In genomic region chr4:100967703-100968392, GRCm38 (mm10) we compare ENCODE assay signal across 17 mouse cellular contexts. TPM values are rescaled to one million over a fixed set of nuclear protein-coding genes. Genes with fewer than 3 reads are reported as not detected.
DNase-seq lines count a peak whose midpoint lies in the region; ATAC-seq and TF ChIP-seq lines count a peak whose summit lies in the region.
"Had no signal": no experiment of that assay in that cellular context is flagged by ENCODE, and none has a peak within 500 bp of the region (broad histone marks: within the 10 kb centered on the region; RNA-seq: fewer than 3 reads in every experiment).

No protein-coding gene starts in this region.

- H3K9ac ChIP-seq in hindbrain, postnatal 0 days (replicated peaks; ENCODE audit: low read length): no peak overlapping the region
- H3K9ac ChIP-seq in embryonic facial prominence, embryonic 11.5 days (replicated peaks; ENCODE audit: low read length): no peak overlapping the region
- H3K9ac ChIP-seq: liver, postnatal 0 days; midbrain, embryonic 12.5 days; neural tube, embryonic 12.5 days had no signal

- TF ChIP-seq POLR2A in cerebellum, adult 2 months (IDR thresholded peaks at IDR 0.05; ENCODE audit: borderline replicate concordance, insufficient read depth, low read length): no peak

- DNase-seq in hindbrain, postnatal 0 days (ENCODE audit: low spot score): peak; percentile 36
- DNase-seq in hindbrain, embryonic 10.5 days (ENCODE audit: low spot score): no peak
- peak; percentile 6 for DNase-seq in brain, adult 2 months (ENCODE audit: low read depth, low spot score)
- peak; percentile 70 for DNase-seq in embryonic facial prominence, embryonic 11.5 days (ENCODE audit: low spot score)
- peak; percentile 32 for DNase-seq in forelimb bud, embryonic 11.5 days (ENCODE audit: low read depth, low spot score)
- DNase-seq in retina, postnatal 1 day: no peak
- no peak for DNase-seq in cerebellum, adult 2 months
- DNase-seq: adrenal gland, adult 2 months; cerebellum, postnatal 36 days; kidney, adult 11 months; liver, postnatal 0 days had no signal

- peak overlapping the region; percentile 34; the same call in 1 of the 2 replicates for H3K4me2 ChIP-seq in hindbrain, postnatal 0 days (ENCODE audit: low read depth, low read length)
- H3K4me2 ChIP-seq in embryonic facial prominence, embryonic 11.5 days (ENCODE audit: low read depth, low read length): no peak overlapping the region
- H3K4me2 ChIP-seq: midbrain, embryonic 12.5 days; neural tube, embryonic 12.5 days had no signal

- H3K4me3 ChIP-seq in hindbrain, postnatal 0 days (ENCODE audit: low read length): no peak overlapping the region
- H3K4me3 ChIP-seq in hindbrain, embryonic 10.5 days: no peak overlapping the region
- H3K4me3 ChIP-seq in embryonic facial prominence, embryonic 11.5 days (ENCODE audit: low read depth, low read length): no peak overlapping the region
- no peak overlapping the region for H3K4me3 ChIP-seq in cerebellum, adult 2 months (replicated peaks; ENCODE audit: insufficient read depth, low read depth, low read length)
- H3K4me3 ChIP-seq: erythroblast, embryonic 14.5 days; midbrain, embryonic 12.5 days; neural tube, embryonic 12.5 days had no signal

- peaks cover 20% of the 10 kb centered on the region; the same call in 1 of the 2 replicates for H3K36me3 ChIP-seq in hindbrain, postnatal 0 days (ENCODE audit: insufficient read depth, low read length)
- H3K36me3 ChIP-seq in hindbrain, embryonic 10.5 days: peaks cover 94% of the 10 kb centered on the region
- H3K36me3 ChIP-seq in embryonic facial prominence, embryonic 11.5 days (replicated peaks; ENCODE audit: control insufficient read depth, insufficient read depth, low read depth, low read length): no peaks in the 10 kb centered on the region; the same call in 1 of the 2 replicates

- no peaks in the 10 kb centered on the region for H3K4me1 ChIP-seq in hindbrain, postnatal 0 days (ENCODE audit: insufficient read depth, low read length)
- no peaks in the 10 kb centered on the region for H3K4me1 ChIP-seq in hindbrain, embryonic 10.5 days (replicated peaks)
- H3K4me1 ChIP-seq in embryonic facial prominence, embryonic 11.5 days (ENCODE audit: control insufficient read depth, insufficient read depth, low read length): no peaks in the 10 kb centered on the region
- H3K4me1 ChIP-seq in cerebellum, adult 2 months (ENCODE audit: control insufficient read depth, insufficient read depth, low read length): no peaks in the 10 kb centered on the region; the same call in 1 of the 2 replicates
- H3K4me1 ChIP-seq: midbrain, embryonic 12.5 days; neural tube, embryonic 12.5 days had no signal

- H3K27ac ChIP-seq in hindbrain, postnatal 0 days: 0 out of 2 replicates have a peak overlapping the region, but pooled peaks have one; percentile 17
- H3K27ac ChIP-seq in hindbrain, embryonic 10.5 days: no peak overlapping the region; the same call in 1 of the 2 replicates
- H3K27ac ChIP-seq in embryonic facial prominence, embryonic 11.5 days (replicated peaks; ENCODE audit: low read depth, low read length): no peak overlapping the region; the same call in 1 of the 2 replicates
- no peak overlapping the region for H3K27ac ChIP-seq in cerebellum, adult 2 months (ENCODE audit: insufficient read depth, low read length)
- H3K27ac ChIP-seq: midbrain, embryonic 12.5 days; neural tube, embryonic 12.5 days had no signal

- H3K27me3 ChIP-seq in hindbrain, postnatal 0 days (ENCODE audit: insufficient read depth, low read length): no peaks in the 10 kb centered on the region
- H3K27me3 ChIP-seq in hindbrain, embryonic 10.5 days (ENCODE audit: insufficient read depth, poor library complexity, severe bottlenecking): no peaks in the 10 kb centered on the region
- no peaks in the 10 kb centered on the region for H3K27me3 ChIP-seq in embryonic facial prominence, embryonic 11.5 days (ENCODE audit: control insufficient read depth, insufficient read depth, low read length)
- no peaks in the 10 kb centered on the region for H3K27me3 ChIP-seq in cerebellum, adult 2 months (ENCODE audit: control insufficient read depth, insufficient read depth, low read length)
- H3K27me3 ChIP-seq: midbrain, embryonic 12.5 days; neural tube, embryonic 12.5 days had no signal

- no peak for TF ChIP-seq CTCF in hindbrain, postnatal 0 days (IDR thresholded peaks at IDR 0.05; ENCODE audit: low read depth)
- TF ChIP-seq CTCF in cerebellum, adult 2 months (IDR thresholded peaks at IDR 0.05; ENCODE audit: borderline replicate concordance, insufficient read depth, low read depth, low read length): no peak

- no peaks in the 10 kb centered on the region for H3K9me3 ChIP-seq in hindbrain, postnatal 0 days (ENCODE audit: low read length)
- H3K9me3 ChIP-seq in hindbrain, embryonic 10.5 days: no peaks in the 10 kb centered on the region
- H3K9me3 ChIP-seq in embryonic facial prominence, embryonic 11.5 days (replicated peaks; ENCODE audit: control insufficient read depth, low read length): no peaks in the 10 kb centered on the region
- H3K9me3 ChIP-seq: midbrain, embryonic 12.5 days; neural tube, embryonic 12.5 days had no signal

- 42% methylated on average over 19 of the region's 19 CpGs for WGBS in hindbrain, postnatal 0 days
- 88% methylated on average over 19 of the region's 19 CpGs for whole genome bisulfite sequencing in hindbrain, embryonic 10.5 days
- WGBS in embryonic facial prominence, embryonic 11.5 days: 49% methylated on average over 19 of the region's 19 CpGs
- WGBS in cerebellum, adult 2 months: 17% methylated on average over 19 of the region's 19 CpGs

- peak; percentile 45; the same call in 1 of the 2 replicates for ATAC-seq in hindbrain, postnatal 0 days
- peak; percentile 59 for ATAC-seq in embryonic facial prominence, embryonic 11.5 days (replicated peaks; ENCODE audit: insufficient number of reproducible peaks, low FRiP score, low TSS enrichment, low read depth)
- ATAC-seq: liver, postnatal 0 days had no signal

RNA-seq across cellular contexts. Expression of gene Gm10577, which starts 52.6 kb away (rescaled TPM):
- total RNA-seq in hindbrain, postnatal 0 days (2014; rRNA removed): not detected in 2 replicates
- polyA plus RNA-seq in hindbrain, postnatal 0 days (2015; fragmentation: Nextera tagmentation; extraction: Ambion mirVana): not detected in 2 replicates
- polyA plus RNA-seq in hindbrain, embryonic 10.5 days (2016; fragmentation: Nextera tagmentation; extraction: Ambion mirVana): not detected in 2 replicates
- not detected in 2 replicates for polyA plus RNA-seq in embryonic facial prominence, embryonic 11.5 days (2014; fragmentation: Nextera tagmentation; extraction: Ambion mirVana)
- not detected in 2 replicates for polyA plus RNA-seq in cerebellum, adult 2 months (2012; rRNA removed)
- total RNA-seq: adrenal gland, adult 2 months; granulocyte monocyte progenitor cell, adult 5-6 weeks; heart, postnatal 14 days had no signal
- polyA plus RNA-seq: adrenal gland, adult 2 months; erythroblast, embryonic 14.5 days; large intestine, adult 2 months; liver, postnatal 0 days; midbrain, embryonic 12.5 days; neural tube, embryonic 12.5 days had no signal

Comparison
In these comparisons a context has a peak if more than half of its experiments do, and no peak if none do; other contexts are left out.
1. DNase-seq: peak in hindbrain, postnatal 0 days (single experiment), brain, adult 2 months (single experiment), embryonic facial prominence, embryonic 11.5 days (single experiment) and forelimb bud, embryonic 11.5 days (single experiment); none in hindbrain, embryonic 10.5 days (single experiment), retina, postnatal 1 day (single experiment) and cerebellum, adult 2 months (0 of 2).